ENCODE assay signal across 35 mouse cellular contexts in the genomic region with DNA sequence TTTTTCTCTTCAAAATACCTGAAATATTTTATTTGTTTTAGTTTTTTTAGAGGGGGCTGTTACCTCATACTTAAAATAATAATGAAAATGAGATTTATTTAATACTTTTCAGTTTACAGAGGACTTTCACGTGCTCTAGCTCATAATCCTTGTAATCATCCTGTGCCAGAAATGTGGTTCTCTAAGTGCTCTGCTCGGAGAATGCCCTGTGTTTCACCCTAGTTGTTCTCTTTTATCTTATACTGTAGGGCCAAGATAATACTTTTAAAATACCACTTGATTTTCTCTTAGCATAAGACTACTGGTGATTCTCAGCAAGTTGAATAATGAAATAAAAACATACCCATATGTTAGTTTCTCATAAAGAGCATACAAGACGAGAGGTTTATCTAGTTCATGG.
"Had no signal": no experiment of that assay in that cellular context is flagged by ENCODE, and none has a peak within 500 bp of the region (broad histone marks: within the 10 kb centered on the region; RNA-seq: fewer than 3 reads in every experiment).

No protein-coding gene starts in this region.

- H3K4me3 ChIP-seq: heart, embryonic 12.5 days; heart, embryonic 13.5 days; heart, embryonic 15.5 days; hindbrain, embryonic 10.5 days; hindbrain, embryonic 12.5 days; hindbrain, embryonic 13.5 days; hindbrain, embryonic 15.5 days; intestine, embryonic 15.5 days; kidney, embryonic 15.5 days; layer of hippocampus, adult 2 months; left cerebral cortex, adult 2 months had no signal

- DNase-seq: heart, postnatal 10 days; heart, postnatal 14 days; heart, postnatal 36 days; heart, postnatal 4 days; kidney, adult 11 months; kidney, adult 18-20 months; kidney, adult 2 months; kidney, adult 8-10 months; kidney, adult 9 months; kidney, postnatal 10 days; kidney, postnatal 14 days; kidney, postnatal 25 days; kidney, postnatal 36 days; kidney, postnatal 4 days; layer of hippocampus, adult 9-11 months; layer of hippocampus, postnatal 36 days had no signal

- ATAC-seq: hindbrain, embryonic 16.5 days; hindbrain, postnatal 0 days; inflammation-experienced regulatory T-cells, adult 6 months; intestine, embryonic 15.5 days; intestine, embryonic 16.5 days; intestine, postnatal 0 days had no signal

- H3K9ac ChIP-seq: heart, embryonic 12.5 days; heart, embryonic 13.5 days; heart, embryonic 15.5 days; hindbrain, embryonic 12.5 days; hindbrain, embryonic 13.5 days; hindbrain, embryonic 14.5 days; hindbrain, embryonic 15.5 days; intestine, embryonic 15.5 days; kidney, embryonic 15.5 days had no signal

- H3K4me1 ChIP-seq: hindbrain, embryonic 12.5 days; hindbrain, embryonic 13.5 days; hindbrain, embryonic 15.5 days; intestine, embryonic 15.5 days; kidney, embryonic 15.5 days had no signal

- H3K4me2 ChIP-seq: heart, embryonic 11.5 days; heart, embryonic 12.5 days; heart, embryonic 13.5 days; heart, embryonic 15.5 days; hindbrain, embryonic 12.5 days; hindbrain, embryonic 13.5 days; hindbrain, embryonic 14.5 days; hindbrain, embryonic 15.5 days; intestine, embryonic 15.5 days; kidney, embryonic 15.5 days had no signal

- H3K36me3 ChIP-seq: heart, embryonic 12.5 days; heart, embryonic 13.5 days; heart, embryonic 15.5 days; hindbrain, embryonic 10.5 days; hindbrain, embryonic 12.5 days; hindbrain, embryonic 13.5 days; hindbrain, embryonic 15.5 days; intestine, embryonic 15.5 days; kidney, embryonic 15.5 days had no signal

- H3K27me3 ChIP-seq: heart, embryonic 12.5 days; heart, embryonic 13.5 days; heart, embryonic 15.5 days; hindbrain, embryonic 12.5 days; hindbrain, embryonic 13.5 days; hindbrain, embryonic 15.5 days; intestine, embryonic 15.5 days; kidney, embryonic 15.5 days had no signal

- H3K9me3 ChIP-seq: heart, embryonic 12.5 days; heart, embryonic 13.5 days; heart, embryonic 15.5 days; hindbrain, embryonic 10.5 days; hindbrain, embryonic 12.5 days; hindbrain, embryonic 13.5 days; hindbrain, embryonic 15.5 days; intestine, embryonic 15.5 days; kidney, embryonic 15.5 days had no signal

- H3K27ac ChIP-seq: heart, embryonic 13.5 days; heart, embryonic 15.5 days; hindbrain, embryonic 10.5 days; hindbrain, embryonic 12.5 days; hindbrain, embryonic 13.5 days; hindbrain, embryonic 14.5 days; hindbrain, embryonic 15.5 days; hindbrain, postnatal 0 days; intestine, embryonic 15.5 days; kidney, embryonic 15.5 days; kidney, postnatal 0 days; layer of hippocampus, adult 2 months; left cerebral cortex, adult 2 months had no signal
